Mouse (Mus musculus): ENCODE measurements around the gene Gm20388. TPM values are rescaled to one million over a fixed set of nuclear protein-coding genes. Genes with fewer than 3 reads are reported as not detected.

The Gm20388 gene
- polyA plus RNA-seq, 1 experiment from 2014 or later, result not detected

GRCm38 (mm10) chr8:123924719-123925118, 4014.1 kb downstream of the Gm20388 start:
- H3K9ac ChIP-seq (ENCODE audit: low read length), result no peak overlapping the region
- H3K9me3 ChIP-seq (ENCODE audit: control insufficient read depth, low read length), result no peaks in the 10 kb centered on the region
- H3K27ac ChIP-seq (ENCODE audit: low read length), result no peak overlapping the region
- H3K4me3 ChIP-seq (ENCODE audit: low read length), result no peak overlapping the region
- peaks cover 51% of the 10 kb centered on the region for H3K36me3 ChIP-seq (ENCODE audit: control insufficient read depth, insufficient read depth, low read length)
- H3K27me3 ChIP-seq (ENCODE audit: control insufficient read depth, insufficient read depth, low read depth, low read length), result no peaks in the 10 kb centered on the region
- no peak overlapping the region for H3K4me2 ChIP-seq (ENCODE audit: low read depth, low read length)
- ATAC-seq (ENCODE audit: low read depth), result peak; percentile 59; the same call in 1 of the 2 replicates
- WGBS, result 8% methylated on average over 2 of the region's 2 CpGs
- no peaks in the 10 kb centered on the region for H3K4me1 ChIP-seq (replicated peaks; ENCODE audit: control insufficient read depth, insufficient read depth, low read length)

- WGBS, result 86% methylated on average over 3 of the region's 3 CpGs
- H3K4me1 ChIP-seq (replicated peaks; ENCODE audit: control insufficient read depth, insufficient read depth, low read length), result no peaks in the 10 kb centered on the region
- no peak for ATAC-seq (ENCODE audit: low read depth)
- H3K9ac ChIP-seq (ENCODE audit: low read length), result no peak overlapping the region
- H3K9me3 ChIP-seq (ENCODE audit: control insufficient read depth, low read length), result no peaks in the 10 kb centered on the region
- H3K4me2 ChIP-seq (ENCODE audit: low read depth, low read length), result no peak overlapping the region
- H3K27me3 ChIP-seq (ENCODE audit: control insufficient read depth, insufficient read depth, low read depth, low read length), result no peaks in the 10 kb centered on the region
- H3K36me3 ChIP-seq (ENCODE audit: control insufficient read depth, insufficient read depth, low read length), result peaks cover 51% of the 10 kb centered on the region
- H3K4me3 ChIP-seq (ENCODE audit: low read length), result no peak overlapping the region
- H3K27ac ChIP-seq (ENCODE audit: low read length), result no peak overlapping the region
These were observed 4015.0 kb downstream of the Gm20388 start for GRCm38 (mm10) chr8:123925671-123926070.

- Histone ChIP-seq H3K4me1 (replicated peaks; ENCODE audit: control insufficient read depth, insufficient read depth, low read length) (no peaks in the 10 kb centered on the region), H3K4me2 (ENCODE audit: low read depth, low read length) (no peak overlapping the region), H3K4me3 (ENCODE audit: low read length) (no peak overlapping the region), H3K27ac (ENCODE audit: low read length) (no peak overlapping the region), H3K36me3 (ENCODE audit: control insufficient read depth, insufficient read depth, low read length) (peaks cover 32% of the 10 kb centered on the region), H3K9ac (ENCODE audit: low read length) (no peak overlapping the region), H3K27me3 (ENCODE audit: control insufficient read depth, insufficient read depth, low read depth, low read length) (no peaks in the 10 kb centered on the region), H3K9me3 (ENCODE audit: control insufficient read depth, low read length) (no peaks in the 10 kb centered on the region)
- WGBS, result 89% methylated on average over 7 of the region's 7 CpGs
- no peak for ATAC-seq (ENCODE audit: low read depth)
These were observed 4018.4 kb downstream of the Gm20388 start for GRCm38 (mm10) chr8:123929026-123929425.

- no peaks in the 10 kb centered on the region for H3K27me3 ChIP-seq (ENCODE audit: control insufficient read depth, insufficient read depth, low read depth, low read length)
- peak within 1 kb of the TSS; percentile 96 for H3K9ac ChIP-seq (ENCODE audit: low read length)
- peaks cover 15% of the 10 kb centered on the region for H3K36me3 ChIP-seq (ENCODE audit: control insufficient read depth, insufficient read depth, low read length)
- H3K4me2 ChIP-seq (ENCODE audit: low read depth, low read length), result peak within 1 kb of the TSS; percentile 99
- peak within 1 kb of the TSS; percentile 100 for H3K4me3 ChIP-seq (ENCODE audit: low read length)
- H3K4me1 ChIP-seq (replicated peaks; ENCODE audit: control insufficient read depth, insufficient read depth, low read length), result peaks cover 9% of the 10 kb centered on the region
- peak; percentile 91 for ATAC-seq (ENCODE audit: low read depth)
- no peaks in the 10 kb centered on the region for H3K9me3 ChIP-seq (ENCODE audit: control insufficient read depth, low read length)
- H3K27ac ChIP-seq (ENCODE audit: low read length), result peak within 1 kb of the TSS; percentile 91
- WGBS, result under 1% methylated on average over 77 of the region's 77 CpGs
These were observed 4038.5 kb downstream of the Gm20388 start, which contains the start of gene Nup133 for GRCm38 (mm10) chr8:123948942-123949685. TSS of gene Nup133 (minus strand) at chr8:123949265.

- ATAC-seq (ENCODE audit: low read depth), result peak; percentile 14
- H3K4me1 ChIP-seq (replicated peaks; ENCODE audit: control insufficient read depth, insufficient read depth, low read length), result peaks cover 9% of the 10 kb centered on the region
These were observed 4039.0 kb downstream of the Gm20388 start for GRCm38 (mm10) chr8:123949686-123949986.

GRCm38 (mm10) chr8:123950077-123950802, 4039.6 kb downstream of the Gm20388 start:
- H3K36me3 ChIP-seq (ENCODE audit: control insufficient read depth, insufficient read depth, low read length), result peaks cover 10% of the 10 kb centered on the region
- H3K9ac ChIP-seq (ENCODE audit: low read length), result peak overlapping the region; percentile 96
- H3K4me3 ChIP-seq (ENCODE audit: low read length), result peak overlapping the region; percentile 100
- H3K27ac ChIP-seq (ENCODE audit: low read length), result peak overlapping the region; percentile 91
- H3K9me3 ChIP-seq (ENCODE audit: control insufficient read depth, low read length), result no peaks in the 10 kb centered on the region
- ATAC-seq (ENCODE audit: low read depth), result peak; percentile 24; the same call in 1 of the 2 replicates
- H3K4me1 ChIP-seq (replicated peaks; ENCODE audit: control insufficient read depth, insufficient read depth, low read length), result peaks cover 9% of the 10 kb centered on the region
- WGBS, result 33% methylated on average over 10 of the region's 10 CpGs
- peak overlapping the region; percentile 99 for H3K4me2 ChIP-seq (ENCODE audit: low read depth, low read length)
- no peaks in the 10 kb centered on the region for H3K27me3 ChIP-seq (ENCODE audit: control insufficient read depth, insufficient read depth, low read depth, low read length)

More at GRCm38 (mm10) chr8:123949686-123949986, 4039.0 kb downstream of the Gm20388 start:
- 1% methylated on average over 10 of the region's 10 CpGs for WGBS
- Histone ChIP-seq H3K27me3 (ENCODE audit: control insufficient read depth, insufficient read depth, low read depth, low read length) (no peaks in the 10 kb centered on the region), H3K36me3 (ENCODE audit: control insufficient read depth, insufficient read depth, low read length) (peaks cover 12% of the 10 kb centered on the region), H3K9ac (ENCODE audit: low read length) (peak overlapping the region; percentile 96), H3K27ac (ENCODE audit: low read length) (peak overlapping the region; percentile 91), H3K4me3 (ENCODE audit: low read length) (peak overlapping the region; percentile 100), H3K9me3 (ENCODE audit: control insufficient read depth, low read length) (no peaks in the 10 kb centered on the region), H3K4me2 (ENCODE audit: low read depth, low read length) (peak overlapping the region; percentile 99)

- no peak for ATAC-seq (ENCODE audit: low read depth)
- peaks cover 5% of the 10 kb centered on the region; the same call in 1 of the 2 replicates for H3K36me3 ChIP-seq (ENCODE audit: control insufficient read depth, insufficient read depth, low read length)
- no peak overlapping the region for H3K4me3 ChIP-seq (ENCODE audit: low read length)
- H3K9ac ChIP-seq (ENCODE audit: low read length), result no peak overlapping the region
- peaks cover 3% of the 10 kb centered on the region; the same call in 1 of the 2 replicates for H3K4me1 ChIP-seq (replicated peaks; ENCODE audit: control insufficient read depth, insufficient read depth, low read length)
- H3K27ac ChIP-seq (ENCODE audit: low read length), result no peak overlapping the region
- 83% methylated on average over 8 of the region's 8 CpGs for WGBS
- H3K9me3 ChIP-seq (ENCODE audit: control insufficient read depth, low read length), result no peaks in the 10 kb centered on the region
- no peaks in the 10 kb centered on the region for H3K27me3 ChIP-seq (ENCODE audit: control insufficient read depth, insufficient read depth, low read depth, low read length)
- no peak overlapping the region for H3K4me2 ChIP-seq (ENCODE audit: low read depth, low read length)
These were observed 4043.0 kb downstream of the Gm20388 start for GRCm38 (mm10) chr8:123953686-123954085.

- Histone ChIP-seq H3K4me1 (replicated peaks; ENCODE audit: control insufficient read depth, insufficient read depth, low read length) (peaks cover 3% of the 10 kb centered on the region; the same call in 1 of the 2 replicates), H3K9me3 (ENCODE audit: control insufficient read depth, low read length) (no peaks in the 10 kb centered on the region), H3K4me3 (ENCODE audit: low read length) (no peak overlapping the region), H3K27ac (ENCODE audit: low read length) (no peak overlapping the region), H3K4me2 (ENCODE audit: low read depth, low read length) (no peak overlapping the region), H3K36me3 (ENCODE audit: control insufficient read depth, insufficient read depth, low read length) (peaks cover 5% of the 10 kb centered on the region; the same call in 1 of the 2 replicates), H3K27me3 (ENCODE audit: control insufficient read depth, insufficient read depth, low read depth, low read length) (no peaks in the 10 kb centered on the region), H3K9ac (ENCODE audit: low read length) (no peak overlapping the region)
- WGBS, result 87% methylated on average over 8 of the region's 8 CpGs
- no peak for ATAC-seq (ENCODE audit: low read depth)
These were observed 4043.6 kb downstream of the Gm20388 start for GRCm38 (mm10) chr8:123954246-123954645.

GRCm38 (mm10) chr8:123958130-123958529, 4047.5 kb downstream of the Gm20388 start:
- Histone ChIP-seq H3K9ac (ENCODE audit: low read length) (no peak overlapping the region), H3K27ac (ENCODE audit: low read length) (no peak overlapping the region), H3K9me3 (ENCODE audit: control insufficient read depth, low read length) (no peaks in the 10 kb centered on the region), H3K4me3 (ENCODE audit: low read length) (no peak overlapping the region), H3K4me1 (replicated peaks; ENCODE audit: control insufficient read depth, insufficient read depth, low read length) (0 out of 2 replicates have a peak, but pooled peaks cover 2% of the 10 kb centered on the region), H3K36me3 (ENCODE audit: control insufficient read depth, insufficient read depth, low read length) (no peaks in the 10 kb centered on the region; the same call in 1 of the 2 replicates), H3K4me2 (ENCODE audit: low read depth, low read length) (no peak overlapping the region), H3K27me3 (ENCODE audit: control insufficient read depth, insufficient read depth, low read depth, low read length) (no peaks in the 10 kb centered on the region)
- ATAC-seq (ENCODE audit: low read depth), result no peak
- 73% methylated on average over 17 of the region's 17 CpGs for WGBS
